Mouse (Mus musculus): ENCODE measurements around the gene Crhr2. TPM values are rescaled to one million over a fixed set of nuclear protein-coding genes. Genes with fewer than 3 reads are reported as not detected.

Crhr2 gene
- polyA plus RNA-seq, 1 experiment from 2014 or later: 0.35 TPM

DNA sequence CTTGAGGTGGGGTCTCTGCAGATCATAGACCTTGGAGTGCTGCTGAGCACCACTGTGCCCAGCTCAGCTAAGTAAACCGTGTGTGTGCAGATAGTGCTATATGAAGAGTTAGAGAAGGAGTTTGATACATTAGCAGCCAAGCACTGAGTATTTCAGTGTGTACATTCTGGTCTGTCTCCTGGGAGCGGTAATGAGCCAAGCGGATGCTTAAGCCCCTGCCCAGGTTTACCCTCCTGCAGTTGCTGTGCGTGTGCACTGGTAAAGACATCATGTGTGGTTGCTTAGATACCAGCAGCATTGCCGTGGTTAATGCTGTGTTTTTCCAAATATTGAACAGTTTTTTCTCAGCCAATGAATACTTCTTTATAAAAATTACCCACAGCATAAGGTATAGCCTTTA is 88.3 kb downstream of the Crhr2 start:
- Histone ChIP-seq H3K9me3 (ENCODE audit: control insufficient read depth, low read length) (no peaks in the 10 kb centered on the region), H3K4me3 (ENCODE audit: low read length) (no peak overlapping the region), H3K36me3 (ENCODE audit: control insufficient read depth, insufficient read depth, low read length) (peaks cover 5% of the 10 kb centered on the region; the same call in 1 of the 2 replicates), H3K9ac (ENCODE audit: low read length) (no peak overlapping the region), H3K27me3 (ENCODE audit: control insufficient read depth, insufficient read depth, low read depth, low read length) (no peaks in the 10 kb centered on the region), H3K4me1 (replicated peaks; ENCODE audit: control insufficient read depth, insufficient read depth, low read length) (peaks cover 2% of the 10 kb centered on the region; the same call in 1 of the 2 replicates), H3K27ac (ENCODE audit: low read length) (no peak overlapping the region), H3K4me2 (ENCODE audit: low read depth, low read length) (no peak overlapping the region)
- WGBS: 57% methylated on average over 5 of the region's 5 CpGs
- ATAC-seq (ENCODE audit: low read depth): no peak

DNA sequence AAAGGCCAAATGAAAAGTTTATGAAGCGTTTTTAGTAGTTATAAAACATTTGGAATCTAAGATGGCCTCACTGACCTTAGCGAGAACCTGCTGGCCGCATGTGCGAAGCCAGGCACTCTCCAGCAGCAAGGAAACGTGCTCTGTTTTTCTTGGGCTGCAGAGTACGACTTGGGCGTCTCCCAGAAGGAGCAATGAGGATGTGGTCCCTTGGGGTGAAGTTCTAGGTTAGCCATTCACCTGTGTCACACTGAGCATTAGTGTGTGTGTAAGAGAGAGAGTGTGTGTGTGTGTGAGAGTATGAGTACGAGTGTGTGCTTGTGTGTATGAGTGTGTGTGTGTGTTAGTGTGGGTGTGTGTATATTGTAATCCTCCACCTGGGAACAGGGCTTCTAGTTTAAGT is 89.6 kb downstream of the Crhr2 start:
- Histone ChIP-seq H3K4me2 (ENCODE audit: low read depth, low read length) (no peak overlapping the region), H3K36me3 (ENCODE audit: control insufficient read depth, insufficient read depth, low read length) (0 out of 2 replicates have a peak, but pooled peaks cover 3% of the 10 kb centered on the region), H3K4me1 (replicated peaks; ENCODE audit: control insufficient read depth, insufficient read depth, low read length) (peaks cover 9% of the 10 kb centered on the region), H3K9me3 (ENCODE audit: control insufficient read depth, low read length) (no peaks in the 10 kb centered on the region), H3K27me3 (ENCODE audit: control insufficient read depth, insufficient read depth, low read depth, low read length) (no peaks in the 10 kb centered on the region), H3K9ac (ENCODE audit: low read length) (no peak overlapping the region), H3K27ac (ENCODE audit: low read length) (no peak overlapping the region), H3K4me3 (ENCODE audit: low read length) (no peak overlapping the region)
- WGBS: 74% methylated on average over 8 of the region's 8 CpGs
- no peak for ATAC-seq (ENCODE audit: low read depth)

Other genes starting within 250 kb of the Crhr2 start
- 9.5 and 9.9 TPM in 2 replicates for gene Nod1, start 160.4 kb downstream of the Crhr2 start, polyA plus RNA-seq (2015; fragmentation: Nextera tagmentation; extraction: Ambion mirVana)
- gene Ggct, start 140.1 kb downstream of the Crhr2 start, polyA plus RNA-seq (2015; fragmentation: Nextera tagmentation; extraction: Ambion mirVana): 5.9 and 6.1 TPM in 2 replicates
- gene Gars, start 95.0 kb downstream of the Crhr2 start, polyA plus RNA-seq (2015; fragmentation: Nextera tagmentation; extraction: Ambion mirVana): 120 and 122 TPM in 2 replicates
- gene Inmt, start 42.0 kb upstream of the Crhr2 start, polyA plus RNA-seq (2015; fragmentation: Nextera tagmentation; extraction: Ambion mirVana): 0.19 TPM in 1 of 2 replicates, not detected in the other
- gene Mindy4, start 70.4 kb upstream of the Crhr2 start, polyA plus RNA-seq (2015; fragmentation: Nextera tagmentation; extraction: Ambion mirVana): 18.5 and 18.6 TPM in 2 replicates
- gene Aqp1, start 203.4 kb upstream of the Crhr2 start, polyA plus RNA-seq (2015; fragmentation: Nextera tagmentation; extraction: Ambion mirVana): 70.5 and 84.9 TPM in 2 replicates
- gene Ghrhr, start 243.3 kb upstream of the Crhr2 start, polyA plus RNA-seq (2015; fragmentation: Nextera tagmentation; extraction: Ambion mirVana): 0.10 TPM in 1 of 2 replicates, not detected in the other

Measured in lung, embryonic 16.5 days (tissue).